Mouse (Mus musculus) layer of hippocampus, postnatal 14 days (tissue): ENCODE measurements around the gene Smoc1. TPM values are rescaled to one million over a fixed set of nuclear protein-coding genes. Genes with fewer than 3 reads are reported as not detected.

Experiments
- DNase-seq, 2 experiments: peaks; one replicate each; pipeline ENCODE4 v3.0.0; 2021 to 2022; ENCODE audit warnings: low spot score in 2 of 2, mixed read lengths in 1 of 2
- microRNA-seq, 2 experiments: library from miRNA; unstranded; fragments of <30 nt; microRNA quantifications; one replicate each; pipeline ENCODE4 v1.2.0; 2021
- total RNA-seq, 2 experiments: library from RNA; stranded (reverse); gene quantifications; 2 replicates each; pipeline ENCODE4 v1.2.3; 2021

Smoc1 gene
- total RNA-seq, 2 experiments from 2014 or later = 8.3 to 8.7 TPM

DNA sequence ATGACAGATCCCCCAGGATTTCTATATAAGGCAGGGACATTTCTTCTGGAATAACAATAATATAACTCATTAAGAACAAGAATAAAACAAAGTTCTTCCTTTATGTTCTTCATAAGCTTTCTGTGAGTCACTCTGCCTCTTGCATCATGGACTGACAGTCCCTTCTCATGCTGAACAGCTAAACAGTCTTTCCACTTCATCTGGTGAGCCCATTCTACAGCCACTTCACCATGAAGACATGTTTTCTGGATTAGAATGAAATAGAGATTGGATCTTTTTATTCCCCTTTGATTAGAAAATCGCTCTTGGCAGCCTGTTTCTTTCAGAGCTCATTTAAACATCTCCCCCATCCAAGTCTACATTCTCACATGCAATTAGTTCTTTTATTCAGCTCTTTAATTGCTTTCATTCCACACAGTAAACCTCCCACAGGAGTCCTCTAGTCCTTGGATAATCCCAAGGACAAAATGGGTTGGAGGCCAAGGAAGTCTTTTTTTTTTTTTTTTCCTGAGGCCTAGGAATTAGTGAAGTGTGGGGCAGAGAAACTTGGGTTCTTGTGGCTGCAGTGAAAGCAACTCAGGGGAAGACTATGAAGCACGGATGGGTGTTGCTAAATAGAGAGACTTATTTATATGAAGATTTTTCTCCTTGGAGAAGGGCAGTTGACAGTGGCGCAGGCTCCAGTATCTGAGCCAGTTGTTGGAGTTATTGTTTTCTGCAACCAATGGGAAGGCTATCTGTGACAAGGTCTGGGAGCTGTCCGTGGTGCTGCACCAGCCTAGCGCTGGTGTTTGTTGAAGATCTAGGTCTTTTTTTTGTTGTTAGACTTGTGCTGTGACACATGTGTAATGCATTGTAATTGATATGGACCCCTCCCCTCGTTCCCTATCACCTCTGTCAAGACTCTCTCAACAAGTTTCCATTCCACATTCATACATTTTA is 179.3 kb downstream of the Smoc1 start:
- no peak for DNase-seq

- no peak for DNase-seq
Measured at GRCm38 (mm10) chr12:81208559-81208958, 182.0 kb downstream of the Smoc1 start.

DNA sequence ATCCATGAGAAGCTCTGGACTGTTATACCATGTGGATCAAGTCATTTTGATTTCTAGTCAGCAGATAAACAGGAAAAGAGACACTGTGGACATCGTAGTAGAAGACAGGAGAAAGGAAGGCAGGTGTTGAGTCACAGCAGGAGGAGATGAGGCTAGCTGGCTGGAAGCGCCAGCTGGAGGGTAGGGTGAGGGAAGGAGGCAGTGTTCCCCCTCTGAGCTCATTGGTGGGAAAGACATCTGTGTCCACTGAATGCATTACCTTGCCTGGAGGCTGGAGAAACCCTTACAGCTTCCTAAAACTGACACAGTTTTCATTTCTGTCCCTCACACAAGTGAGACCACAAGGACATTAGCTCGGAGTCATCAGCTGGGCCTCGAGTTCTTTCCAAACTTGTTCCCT is 192.7 kb downstream of the Smoc1 start:
- no peak for DNase-seq

DNA sequence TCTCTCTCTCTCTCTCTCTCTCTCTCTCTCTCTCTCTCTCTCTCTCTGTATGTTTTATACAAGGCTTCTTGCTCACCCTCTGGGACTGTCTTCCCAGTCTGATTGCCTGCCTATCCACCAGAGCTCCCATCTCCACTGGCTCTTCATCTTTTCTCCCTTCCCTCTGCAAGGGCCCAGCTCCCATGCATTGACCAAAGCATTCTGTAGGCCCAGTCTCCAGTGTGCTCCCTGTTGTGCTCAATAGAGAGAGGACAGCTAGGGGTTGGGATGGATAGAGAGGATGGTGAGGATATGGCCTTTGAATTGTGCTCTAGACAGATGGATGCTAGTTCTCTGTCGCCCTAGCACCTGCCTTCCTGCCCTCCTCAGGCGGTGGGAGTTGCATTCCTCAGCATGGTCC is 196.7 kb downstream of the Smoc1 start:
- DNase-seq = no peak

DNA sequence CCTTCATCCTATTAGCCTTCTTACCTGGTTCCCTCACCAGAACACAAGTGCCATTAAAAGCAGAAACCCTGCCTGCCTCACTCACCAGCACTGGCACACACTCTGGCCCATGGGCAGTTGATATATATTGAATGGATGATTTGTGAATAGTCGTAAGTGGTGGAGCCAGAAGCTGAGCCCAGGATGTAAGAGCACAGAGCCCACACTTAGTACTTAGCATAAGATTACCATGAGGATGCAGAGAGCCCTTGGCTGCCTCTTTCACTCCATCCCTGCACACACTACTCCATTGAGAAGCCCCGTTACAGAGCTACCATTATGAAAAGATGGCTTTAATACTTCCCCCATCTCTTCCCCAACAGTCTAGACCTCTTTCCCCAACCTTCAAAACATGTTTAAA is 198.2 kb downstream of the Smoc1 start:
- no peak for DNase-seq

- DNase-seq = no peak
Measured at GRCm38 (mm10) chr12:81225966-81226577, 199.5 kb downstream of the Smoc1 start.

DNA sequence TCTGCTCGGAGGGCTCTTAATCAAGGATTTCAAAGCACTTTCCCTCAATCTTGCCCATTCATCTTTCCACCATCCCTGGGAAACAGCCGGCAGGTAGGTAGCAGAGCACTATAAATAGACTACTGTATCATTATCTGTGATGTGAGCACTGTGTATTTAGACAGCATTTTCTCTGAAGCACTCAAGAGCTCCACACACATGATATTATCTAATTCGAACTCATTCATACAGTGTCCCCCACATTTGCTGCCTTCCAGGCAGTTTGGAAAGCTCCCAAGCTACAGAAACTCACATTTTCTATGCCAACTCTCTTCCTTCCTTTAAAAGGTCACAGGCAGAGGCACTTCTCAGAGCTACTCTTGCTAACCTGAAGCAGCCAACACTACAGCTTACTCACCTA is 200.0 kb downstream of the Smoc1 start:
- no peak for DNase-seq

GRCm38 (mm10) chr12:81227767-81228460 is 201.3 kb downstream of the Smoc1 start:
- peak; percentile 47 to 77 for DNase-seq

- DNase-seq = no peak
Measured at GRCm38 (mm10) chr12:81233746-81234380, 207.3 kb downstream of the Smoc1 start.

DNA sequence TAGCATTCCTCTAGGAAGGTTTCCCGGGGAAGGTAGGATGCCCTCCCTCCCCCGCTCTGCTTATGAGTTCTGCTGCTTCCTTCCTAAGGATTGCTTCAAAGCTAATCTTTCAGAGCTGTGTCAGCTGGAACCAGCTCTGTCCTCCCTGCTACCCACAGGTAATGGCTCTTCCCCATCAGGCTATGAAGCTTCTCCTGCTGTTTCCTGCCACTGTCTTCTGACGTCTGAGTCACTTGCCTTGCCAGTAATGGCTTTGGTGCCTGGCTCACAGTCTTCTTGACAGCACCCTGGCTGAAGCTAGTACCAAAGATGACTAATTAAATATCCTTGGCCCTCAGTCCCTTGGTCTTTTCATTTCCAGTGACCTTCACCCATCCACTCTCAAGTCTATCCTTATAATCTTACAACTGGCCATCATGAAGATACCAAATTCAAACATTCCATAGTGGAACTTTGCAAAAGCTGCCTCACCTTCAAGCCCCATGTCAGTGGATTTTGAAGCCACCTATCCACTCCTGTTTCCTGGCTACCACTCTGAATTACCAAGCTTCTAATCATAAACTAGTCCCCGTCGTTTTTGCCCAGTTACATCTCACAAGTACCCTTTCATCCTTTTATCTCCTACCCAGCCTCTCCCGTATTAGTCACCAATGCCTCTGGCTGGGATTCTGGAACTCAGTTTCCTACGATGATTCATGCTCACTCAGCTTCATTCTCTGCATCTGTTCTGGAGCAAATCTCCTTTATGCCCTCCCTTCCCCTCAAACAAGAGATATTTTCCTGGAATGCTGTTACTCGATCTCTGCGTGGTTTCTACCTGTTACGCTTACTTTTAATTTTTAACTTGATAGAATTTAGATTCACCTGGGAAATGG is 209.1 kb downstream of the Smoc1 start:
- DNase-seq = no peak

Small RNA genes within 50 kb of the gene (microRNA-seq; reads per million reads assigned to microRNA genes)
- 4.1 to 9.1 reads per million in 2 experiments for gene Mir3067

Other genes starting within 250 kb of the Smoc1 start
- 10 to 100 TPM; 54.3 TPM for gene Susd6, start 236.3 kb upstream of the Smoc1 start, total RNA-seq
- 100 to 1,000 TPM; 355 to 387 TPM for gene Srsf5, start 81.3 kb upstream of the Smoc1 start, total RNA-seq
- gene Slc10a1, start 58.1 kb upstream of the Smoc1 start, total RNA-seq = not detected